Mouse (Mus musculus): ENCODE results near the gene P2rx3.

P2rx3 gene

DNA sequence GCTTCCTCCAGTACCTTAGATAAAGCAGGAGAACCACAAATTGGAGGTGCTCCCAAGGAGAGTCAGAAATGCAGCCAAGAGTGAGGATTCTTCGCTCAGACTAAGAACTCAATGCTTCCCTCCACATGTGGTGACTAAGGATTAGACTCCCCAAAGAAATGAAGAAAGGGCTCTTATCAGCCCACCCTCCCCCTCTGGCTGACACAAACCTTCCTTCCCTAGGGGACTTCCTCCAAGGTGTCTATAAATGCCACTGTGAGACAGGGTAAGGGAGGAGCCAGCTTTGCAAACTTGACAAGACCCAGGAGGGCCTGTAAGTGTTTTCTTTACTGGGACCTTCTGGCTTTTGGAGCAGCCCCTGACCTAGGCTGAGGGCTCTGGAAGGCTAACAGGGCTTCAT, 57.1 kb downstream of the P2rx3 start, which contains the start of gene Prg2:
Prg2 (plus strand) TSS at position 274 of the 400 bp plus-strand sequence.
- WGBS, result 68% methylated on average over 1 of the region's 1 CpGs

DNA sequence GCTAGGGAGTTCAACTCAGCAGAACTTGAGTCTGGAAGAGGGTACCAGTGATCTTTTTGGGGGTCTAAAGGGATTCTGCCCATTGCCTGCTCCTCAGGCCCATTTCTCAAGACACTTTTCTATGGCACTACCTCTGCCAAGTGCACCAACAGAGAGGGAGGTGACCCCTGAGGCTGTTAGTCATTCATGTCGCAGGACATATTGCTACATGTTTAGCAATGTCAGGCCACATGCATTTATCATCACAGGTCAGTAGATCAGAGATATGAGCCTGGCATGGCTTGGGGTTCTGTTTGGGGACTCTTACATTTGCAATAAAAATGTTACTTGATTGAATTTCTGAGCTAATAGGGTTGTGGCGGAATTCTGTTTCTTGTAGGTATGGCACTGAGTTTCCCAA, 61.7 kb downstream of the P2rx3 start:
- 97% methylated on average over 2 of the region's 2 CpGs for WGBS

GRCm38 (mm10) chr2:84967318-84967991, 69.8 kb downstream of the P2rx3 start:
- WGBS, result 78% methylated on average over 5 of the region's 5 CpGs

GRCm38 (mm10) chr2:84964111-84964801, 73.0 kb downstream of the P2rx3 start:
- 88% methylated on average over 7 of the region's 7 CpGs for WGBS

- 53% methylated on average over 6 of the region's 6 CpGs for WGBS
Measured at GRCm38 (mm10) chr2:84962906-84963507, 74.3 kb downstream of the P2rx3 start.

DNA sequence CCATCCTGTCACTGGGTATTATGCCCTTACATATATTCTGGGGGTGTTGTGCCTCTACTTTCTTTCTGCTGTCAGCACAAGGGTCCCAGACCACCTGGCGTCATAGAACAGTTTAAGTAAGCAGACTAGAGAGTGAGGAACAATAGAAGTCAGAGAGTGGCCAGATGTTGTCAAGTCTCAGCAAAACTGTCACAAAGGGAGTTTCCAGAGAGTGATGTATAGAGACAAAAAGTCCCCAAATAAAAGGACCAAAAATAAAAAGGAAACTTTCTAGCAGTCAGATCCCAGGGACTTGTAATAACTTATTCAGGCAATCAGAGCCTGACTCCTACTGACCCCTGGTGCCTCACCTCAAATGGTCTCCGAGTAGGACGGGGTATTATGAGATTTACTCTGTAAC, 75.4 kb downstream of the P2rx3 start:
- WGBS, result 91% methylated on average over 3 of the region's 3 CpGs

DNA sequence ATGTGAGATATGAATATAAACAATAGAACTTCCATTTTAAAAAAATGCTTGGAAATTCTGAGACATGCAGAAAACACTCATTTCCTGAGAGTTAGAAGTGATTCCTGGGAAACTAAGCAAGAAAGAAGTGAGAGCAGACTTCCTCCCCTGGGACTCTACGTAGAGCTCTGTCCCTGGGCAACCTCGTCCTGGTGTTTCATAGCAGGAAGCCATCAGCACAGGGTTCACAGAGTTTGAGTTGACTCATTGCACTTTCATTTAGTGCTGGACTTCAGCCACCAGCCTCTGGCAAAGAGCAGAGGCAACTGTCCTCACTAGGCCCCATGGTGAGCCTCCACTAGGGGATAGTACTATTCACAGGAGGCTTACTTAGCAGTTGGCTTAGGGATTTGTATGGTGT, 76.0 kb downstream of the P2rx3 start:
- 77% methylated on average over 2 of the region's 2 CpGs for WGBS

DNA sequence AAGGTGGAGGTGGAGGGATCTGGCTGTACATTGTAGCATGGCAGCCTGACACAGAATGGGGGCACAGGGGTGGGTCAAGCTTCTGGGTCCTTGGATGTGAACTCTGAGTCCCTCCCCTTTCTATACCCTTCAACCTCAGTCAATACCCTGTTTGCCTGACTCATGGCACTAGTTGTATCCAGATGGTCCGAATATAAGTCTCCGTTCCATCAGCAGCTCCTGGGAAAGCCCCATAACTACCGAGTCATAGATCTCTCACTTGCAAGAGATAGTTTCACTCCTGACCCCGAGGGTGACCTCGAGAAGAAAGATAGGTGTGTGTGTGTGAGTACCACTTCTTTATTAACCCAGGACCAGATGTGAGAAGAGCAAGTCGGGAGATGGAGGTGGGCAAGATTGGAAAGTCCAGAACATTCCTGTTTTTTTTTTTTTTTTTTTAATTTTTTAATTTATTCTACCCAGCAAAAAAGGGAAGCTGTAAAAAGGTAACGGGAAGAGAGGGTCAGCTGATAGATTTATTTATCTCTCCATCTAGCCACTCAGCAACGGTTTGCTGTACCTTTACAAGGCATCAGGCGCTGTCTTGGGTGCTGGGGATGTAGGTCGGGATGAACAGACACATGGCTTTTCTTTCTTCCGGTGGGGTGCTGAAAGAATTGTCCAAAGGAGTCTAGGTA, 78.5 kb downstream of the P2rx3 start:
- 91% methylated on average over 11 of the region's 11 CpGs for WGBS

GRCm38 (mm10) chr2:84956274-84956673, 81.0 kb downstream of the P2rx3 start:
- WGBS, result 62% methylated on average over 5 of the region's 5 CpGs

DNA sequence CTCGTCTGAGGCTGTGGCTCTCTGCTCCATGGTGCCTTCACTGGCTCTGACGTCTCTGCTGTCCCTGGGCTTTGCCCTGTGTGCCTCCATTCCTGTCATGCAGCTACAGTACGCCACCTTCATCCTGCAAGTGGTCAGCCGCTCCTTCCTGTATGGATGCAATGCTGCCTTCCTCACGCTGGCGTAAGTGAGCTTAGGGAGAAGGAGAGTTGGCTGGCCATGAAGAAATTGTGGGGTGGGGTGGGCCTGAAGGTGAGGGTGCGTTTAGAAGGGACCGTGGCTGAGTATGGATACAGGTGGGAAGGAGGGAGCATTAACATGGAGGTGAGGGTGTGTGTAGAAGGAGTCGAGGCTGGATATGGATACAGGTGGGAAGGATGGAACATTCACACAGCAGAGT, 81.8 kb downstream of the P2rx3 start:
- 96% methylated on average over 9 of the region's 9 CpGs for WGBS

DNA sequence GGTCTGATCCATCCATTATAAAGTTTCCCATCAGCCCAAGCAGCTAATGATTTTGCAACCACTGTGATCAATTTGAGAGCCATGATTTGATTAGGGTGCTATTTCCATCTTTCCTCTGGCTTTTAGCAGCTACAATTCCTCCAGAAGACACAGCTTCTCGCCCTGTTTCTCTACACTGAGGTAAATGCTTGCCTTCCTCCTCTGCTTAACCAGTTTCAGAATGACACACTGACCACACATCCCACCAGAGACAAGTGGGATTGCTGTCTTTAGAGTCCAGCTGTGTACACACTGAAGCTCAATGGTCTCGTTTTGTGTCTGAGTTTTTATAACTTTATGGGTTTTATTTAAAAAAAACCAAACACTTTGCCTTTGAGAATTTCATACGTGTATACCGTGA, 84.6 kb downstream of the P2rx3 start:
- 73% methylated on average over 4 of the region's 4 CpGs for WGBS

- WGBS, result 62% methylated on average over 1 of the region's 1 CpGs
Measured at GRCm38 (mm10) chr2:84952251-84952650, 85.0 kb downstream of the P2rx3 start.

- WGBS, result 64% methylated on average over 8 of the region's 8 CpGs
Measured at GRCm38 (mm10) chr2:84951027-84951426, 86.2 kb downstream of the P2rx3 start.

DNA sequence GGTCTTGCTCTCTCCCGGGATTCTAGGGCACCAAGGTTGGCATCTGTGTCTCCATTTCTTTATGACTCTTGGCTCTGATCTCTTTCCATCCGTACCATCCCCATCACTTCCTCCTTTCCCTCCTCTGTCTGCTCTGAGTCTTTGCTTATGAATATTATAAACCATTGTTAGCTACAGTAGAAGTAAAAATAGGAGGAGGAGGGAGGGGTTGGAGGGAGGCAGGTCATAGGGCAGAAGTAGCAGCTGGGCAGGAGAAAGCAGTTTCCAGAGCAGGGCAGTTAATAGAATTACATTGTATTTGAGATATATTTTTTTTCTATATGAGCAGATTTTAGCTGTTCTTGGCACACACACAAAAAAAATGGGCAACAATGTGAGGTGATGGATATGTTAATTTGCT, 88.5 kb downstream of the P2rx3 start:
- WGBS, result 57% methylated on average over 2 of the region's 2 CpGs

Data from cerebral cortex, adult 2 months (tissue).